Mouse (Mus musculus) granulocyte monocyte progenitor cell, adult 5-6 weeks (primary cell): ENCODE measurements around the gene Gabarapl1. TPM values are rescaled to one million over a fixed set of nuclear protein-coding genes. Genes with fewer than 3 reads are reported as not detected.

ENCODE experiments used
- ATAC-seq: replicated peaks from 2 replicates; pipeline ENCODE4 v1.8.0; 2016; ENCODE audit warnings: mild to moderate bottlenecking, moderate TSS enrichment, inconsistent platforms; ENCODE audit not compliant: poor library complexity, severe bottlenecking
- total RNA-seq, 2 experiments: library from RNA; stranded (forward) in 1 of 2; stranded (reverse) in 1 of 2; fragments of 200-712, 200-1000 nt in 1 of 2; fragments of >200 nt in 1 of 2; fragmentation: Nextera tagmentation in 1 of 2; gene quantifications; 2 replicates each; pipeline ENCODE4 v1.2.3; 2014 to 2017

Gabarapl1 gene
- total RNA-seq, 2 experiments from 2014 or later, result 45.0 to 76.6 TPM

- ATAC-seq, result no peak
These were observed 1.1 kb downstream of the Gabarapl1 start for GRCm38 (mm10) chr6:129534057-129534456.

GRCm38 (mm10) chr6:129534627-129535190 lies 1.7 kb downstream of the Gabarapl1 start:
- no peak for ATAC-seq

GRCm38 (mm10) chr6:129535723-129536122 lies 2.8 kb downstream of the Gabarapl1 start:
- ATAC-seq, result peak; percentile 51

- ATAC-seq, result no peak
These were observed 5.6 kb downstream of the Gabarapl1 start for GRCm38 (mm10) chr6:129538555-129538954.

- ATAC-seq, result no peak
These were observed 9.0 kb downstream of the Gabarapl1 start for GRCm38 (mm10) chr6:129541931-129542330.

- no peak for ATAC-seq
These were observed 9.6 kb downstream of the Gabarapl1 start for GRCm38 (mm10) chr6:129542540-129542939.

GRCm38 (mm10) chr6:129543709-129544606 lies 11.0 kb downstream of the Gabarapl1 start:
- peak; percentile 68 for ATAC-seq

GRCm38 (mm10) chr6:129547277-129547676 lies 14.3 kb downstream of the Gabarapl1 start:
- ATAC-seq, result no peak

GRCm38 (mm10) chr6:129548009-129548408 lies 15.0 kb downstream of the Gabarapl1 start:
- ATAC-seq, result peak; percentile 77

GRCm38 (mm10) chr6:129557298-129558023 lies 24.5 kb downstream of the Gabarapl1 start:
- no peak for ATAC-seq

- peak; percentile 98 for ATAC-seq
These were observed 26.1 kb downstream of the Gabarapl1 start for GRCm38 (mm10) chr6:129558946-129559640.

GRCm38 (mm10) chr6:129559641-129560027 lies 26.7 kb downstream of the Gabarapl1 start:
- ATAC-seq, result no peak

- peak; percentile 99 for ATAC-seq
These were observed 32.3 kb downstream of the Gabarapl1 start for GRCm38 (mm10) chr6:129565257-129565656.

- ATAC-seq, result peak; percentile 50; the same call in 1 of the 2 replicates
These were observed 42.4 kb downstream of the Gabarapl1 start for GRCm38 (mm10) chr6:129575315-129575714.

GRCm38 (mm10) chr6:129577605-129578004 lies 44.6 kb downstream of the Gabarapl1 start, which contains the start of gene Klre1:
Gene Klre1, plus strand, starts transcription at chr6:129577905.
- ATAC-seq, result no peak

GRCm38 (mm10) chr6:129581274-129581673 lies 48.3 kb downstream of the Gabarapl1 start:
- ATAC-seq, result peak; percentile 74

- peak; percentile 69 for ATAC-seq
These were observed 48.9 kb downstream of the Gabarapl1 start for GRCm38 (mm10) chr6:129581896-129582295.

- peak; percentile 72 for ATAC-seq
These were observed 50.1 kb downstream of the Gabarapl1 start for GRCm38 (mm10) chr6:129583014-129583413.

- peak; percentile 98 for ATAC-seq
These were observed 58.5 kb downstream of the Gabarapl1 start, which contains the start of gene Klrd1 for GRCm38 (mm10) chr6:129591508-129591907. Gene Klrd1, plus strand, starts transcription at chr6:129591782.
